Comparison of ENCODE assay signal across 10 mouse cellular contexts in the genomic region with DNA sequence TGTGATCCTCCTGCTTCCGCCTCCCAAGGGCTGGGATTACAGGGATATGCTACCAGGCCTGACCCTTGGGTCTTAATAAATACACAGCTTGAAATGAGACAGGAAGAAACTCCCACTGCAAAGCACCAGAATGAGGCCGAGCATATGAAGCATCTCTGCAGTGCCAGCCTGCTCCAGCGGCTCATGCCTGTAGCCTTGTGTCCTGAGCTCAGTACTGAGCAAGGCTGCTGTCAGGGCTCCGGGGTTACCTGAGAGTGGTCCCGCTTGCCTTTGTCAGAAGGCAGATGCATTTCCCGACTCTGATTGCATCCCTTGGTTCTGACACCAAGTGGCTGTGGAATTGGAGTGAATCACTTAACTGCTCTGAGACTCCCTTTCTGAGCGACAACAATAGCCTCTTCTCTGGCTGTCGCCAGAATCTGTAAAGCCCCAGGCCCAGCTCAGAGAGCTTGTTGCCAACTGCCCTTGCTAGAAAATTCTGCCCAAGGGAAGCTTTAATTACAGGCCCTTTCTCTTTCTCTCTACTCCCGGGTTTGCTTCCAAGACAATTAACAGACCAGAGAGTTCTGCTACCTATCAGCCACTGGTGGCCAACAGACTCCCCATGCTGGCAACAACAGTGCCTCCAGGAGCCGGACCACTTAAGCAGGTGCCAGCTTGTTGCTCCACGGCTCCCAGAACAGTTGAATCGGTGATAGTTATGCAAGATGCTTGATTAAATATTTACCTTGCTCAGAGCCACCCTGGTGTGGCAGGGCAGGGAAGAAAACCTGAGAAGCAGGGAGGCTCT.
A peak's percentile ranks its signal among the peaks of the same experiment; 100 is the strongest.
DNase-seq lines count a peak whose midpoint lies in the region; ATAC-seq lines count a peak whose summit lies in the region.
"Had no signal": no experiment of that assay in that cellular context is flagged by ENCODE, and none has a peak within 500 bp of the region (broad histone marks: within the 10 kb centered on the region; RNA-seq: fewer than 3 reads in every experiment).

No protein-coding gene starts in this region.

- H3K9ac ChIP-seq in hindbrain, embryonic 13.5 days: no peak overlapping the region
- no peak overlapping the region for H3K9ac ChIP-seq in limb, embryonic 11.5 days (ENCODE audit: low read length)
- peak overlapping the region; percentile 3; the same call in 1 of the 2 replicates for H3K9ac ChIP-seq in stomach, embryonic 16.5 days (ENCODE audit: low read length)
- no peak overlapping the region for H3K9ac ChIP-seq in heart, embryonic 11.5 days (ENCODE audit: low read depth, low read length)
- H3K9ac ChIP-seq: limb, embryonic 15.5 days had no signal

- no peaks in the 10 kb centered on the region for H3K9me3 ChIP-seq in hindbrain, embryonic 13.5 days
- no peaks in the 10 kb centered on the region for H3K9me3 ChIP-seq in limb, embryonic 11.5 days (ENCODE audit: control insufficient read depth, low read length)
- 0 out of 2 replicates have a peak, but pooled peaks cover 5% of the 10 kb centered on the region for H3K9me3 ChIP-seq in stomach, embryonic 16.5 days (replicated peaks; ENCODE audit: control insufficient read depth, low read length)
- no peaks in the 10 kb centered on the region for H3K9me3 ChIP-seq in heart, embryonic 11.5 days (replicated peaks; ENCODE audit: control insufficient read depth, low read length)
- H3K9me3 ChIP-seq: G1E; limb, embryonic 15.5 days had no signal

- ATAC-seq in hindbrain, embryonic 13.5 days (ENCODE audit: low FRiP score): peak; percentile 57; the same call in 1 of the 2 replicates
- no peak for ATAC-seq in limb, embryonic 11.5 days (ENCODE audit: insufficient number of reproducible peaks, low FRiP score, low TSS enrichment, low read depth)
- peak; percentile 44; the same call in 1 of the 2 replicates for ATAC-seq in stomach, embryonic 16.5 days (ENCODE audit: insufficient read depth, low FRiP score)
- no peak for ATAC-seq in heart, embryonic 11.5 days (replicated peaks; ENCODE audit: insufficient number of reproducible peaks, low FRiP score, low TSS enrichment)

- 0 out of 2 replicates have a peak, but pooled peaks cover 3% of the 10 kb centered on the region for H3K27me3 ChIP-seq in hindbrain, embryonic 13.5 days
- no peaks in the 10 kb centered on the region for H3K27me3 ChIP-seq in limb, embryonic 11.5 days (ENCODE audit: control insufficient read depth, insufficient read depth, low read length)
- no peaks in the 10 kb centered on the region for H3K27me3 ChIP-seq in stomach, embryonic 16.5 days (ENCODE audit: control insufficient read depth, insufficient read depth, low read length)
- no peaks in the 10 kb centered on the region for H3K27me3 ChIP-seq in heart, embryonic 11.5 days (ENCODE audit: control insufficient read depth, insufficient read depth, low read length)
- H3K27me3 ChIP-seq: limb, embryonic 15.5 days had no signal

- 44% methylated on average over 12 of the region's 12 CpGs for WGBS in hindbrain, embryonic 13.5 days
- 56% methylated on average over 12 of the region's 12 CpGs for WGBS in limb, embryonic 11.5 days
- WGBS in stomach, embryonic 16.5 days: 48% methylated on average over 12 of the region's 12 CpGs
- WGBS in heart, embryonic 11.5 days (ENCODE audit: insufficient replicate concordance): 57% methylated on average over 12 of the region's 12 CpGs

- H3K4me2 ChIP-seq in hindbrain, embryonic 13.5 days: no peak overlapping the region
- no peak overlapping the region for H3K4me2 ChIP-seq in limb, embryonic 11.5 days (ENCODE audit: low read depth, severe bottlenecking)
- H3K4me2 ChIP-seq in stomach, embryonic 16.5 days (ENCODE audit: low read depth, low read length): no peak overlapping the region
- H3K4me2 ChIP-seq in heart, embryonic 11.5 days: no peak overlapping the region
- H3K4me2 ChIP-seq: limb, embryonic 15.5 days had no signal

- no peaks in the 10 kb centered on the region for H3K36me3 ChIP-seq in hindbrain, embryonic 13.5 days
- no peaks in the 10 kb centered on the region for H3K36me3 ChIP-seq in limb, embryonic 11.5 days (ENCODE audit: control insufficient read depth, insufficient read depth, low read length)
- no peaks in the 10 kb centered on the region for H3K36me3 ChIP-seq in stomach, embryonic 16.5 days (ENCODE audit: control insufficient read depth, insufficient read depth, low read length)
- H3K36me3 ChIP-seq in heart, embryonic 11.5 days (ENCODE audit: control insufficient read depth, insufficient read depth, low read length): no peaks in the 10 kb centered on the region
- H3K36me3 ChIP-seq: G1E; limb, embryonic 15.5 days had no signal

- H3K4me1 ChIP-seq in hindbrain, embryonic 13.5 days (replicated peaks): peaks cover 33% of the 10 kb centered on the region
- peaks cover 28% of the 10 kb centered on the region for H3K4me1 ChIP-seq in limb, embryonic 11.5 days (ENCODE audit: control insufficient read depth, insufficient read depth, low read length)
- H3K4me1 ChIP-seq in stomach, embryonic 16.5 days (ENCODE audit: control insufficient read depth, insufficient read depth, low read length): peaks cover 18% of the 10 kb centered on the region
- peaks cover 8% of the 10 kb centered on the region for H3K4me1 ChIP-seq in heart, embryonic 11.5 days (ENCODE audit: control insufficient read depth, insufficient read depth, low read length)

- peak overlapping the region; percentile 77 for H3K27ac ChIP-seq in hindbrain, embryonic 13.5 days
- H3K27ac ChIP-seq in limb, embryonic 11.5 days (replicated peaks; ENCODE audit: low read depth, low read length): peak overlapping the region; percentile 47; the same call in 1 of the 2 replicates
- peak overlapping the region; percentile 63 for H3K27ac ChIP-seq in stomach, embryonic 16.5 days (ENCODE audit: low read length)
- H3K27ac ChIP-seq in heart, embryonic 11.5 days (ENCODE audit: low read depth, low read length): no peak overlapping the region
- H3K27ac ChIP-seq: limb, embryonic 15.5 days had no signal

- H3K4me3 ChIP-seq in hindbrain, embryonic 13.5 days: no peak overlapping the region
- H3K4me3 ChIP-seq in limb, embryonic 11.5 days (ENCODE audit: low read depth, low read length): no peak overlapping the region
- H3K4me3 ChIP-seq in stomach, embryonic 16.5 days (replicated peaks; ENCODE audit: low read length): no peak overlapping the region
- no peak overlapping the region for H3K4me3 ChIP-seq in heart, embryonic 11.5 days (ENCODE audit: low read depth, low read length)
- H3K4me3 ChIP-seq: limb, embryonic 15.5 days had no signal

- DNase-seq in retina, postnatal 1 day: peak; percentile 26
- no peak for DNase-seq in retina, embryonic 14.5 days (ENCODE audit: low spot score)
- DNase-seq in limb, embryonic 11.5 days (ENCODE audit: low spot score): no peak
- no peak for DNase-seq in layer of hippocampus, postnatal 14 days (ENCODE audit: low spot score in 2 of 2)
- no peak for DNase-seq in cerebellum, adult 18-20 months

Comparison
In these comparisons a context has a peak if more than half of its experiments do, and no peak if none do; other contexts are left out.
1. ATAC-seq: peak in hindbrain, embryonic 13.5 days (single experiment) and stomach, embryonic 16.5 days (single experiment); none in limb, embryonic 11.5 days (single experiment) and heart, embryonic 11.5 days (single experiment).